Mouse (Mus musculus) retina, postnatal 7 days (tissue): ENCODE measurements around the gene Fgfr2.

ENCODE experiments used
- DNase-seq: peaks from one replicate; pipeline ENCODE4 v3.0.0-alpha.2; 2012; ENCODE audit warnings: low read depth, low spot score

The Fgfr2 gene

DNA sequence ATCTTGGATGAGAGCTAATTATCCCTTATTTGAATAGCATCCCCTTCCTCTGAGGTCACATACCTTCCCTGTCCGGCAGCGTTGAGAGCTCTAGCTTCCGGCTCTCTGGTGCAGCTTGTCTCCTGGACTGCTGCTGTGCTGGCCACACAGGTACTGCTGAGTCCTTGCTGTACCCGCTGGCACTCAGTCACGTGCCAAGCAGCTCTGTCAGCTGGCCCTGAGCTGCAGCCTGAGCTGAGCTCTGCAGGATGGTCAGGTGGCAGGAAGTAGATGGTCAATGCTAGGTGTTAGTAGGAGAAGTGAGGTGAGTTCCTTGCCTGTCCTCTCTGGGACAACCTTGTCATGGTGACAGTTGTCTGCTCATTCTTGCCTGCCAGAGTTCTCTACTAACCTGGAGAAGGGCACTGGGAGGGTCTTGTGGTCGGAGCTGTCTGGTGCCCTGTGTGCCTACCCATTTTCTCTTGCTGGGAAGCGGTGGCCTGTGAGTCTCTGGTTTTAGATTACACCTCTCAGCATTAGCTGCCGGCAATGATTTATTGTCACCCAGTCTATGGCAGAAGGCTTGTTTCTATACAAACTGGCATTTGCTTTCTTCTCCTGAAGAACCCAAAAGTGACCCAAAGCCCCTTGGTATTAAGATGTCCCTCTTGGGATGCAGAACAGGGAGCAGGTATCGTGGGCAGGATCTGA, 2402.4 kb downstream of the Fgfr2 start:
- DNase-seq, result no peak

DNA sequence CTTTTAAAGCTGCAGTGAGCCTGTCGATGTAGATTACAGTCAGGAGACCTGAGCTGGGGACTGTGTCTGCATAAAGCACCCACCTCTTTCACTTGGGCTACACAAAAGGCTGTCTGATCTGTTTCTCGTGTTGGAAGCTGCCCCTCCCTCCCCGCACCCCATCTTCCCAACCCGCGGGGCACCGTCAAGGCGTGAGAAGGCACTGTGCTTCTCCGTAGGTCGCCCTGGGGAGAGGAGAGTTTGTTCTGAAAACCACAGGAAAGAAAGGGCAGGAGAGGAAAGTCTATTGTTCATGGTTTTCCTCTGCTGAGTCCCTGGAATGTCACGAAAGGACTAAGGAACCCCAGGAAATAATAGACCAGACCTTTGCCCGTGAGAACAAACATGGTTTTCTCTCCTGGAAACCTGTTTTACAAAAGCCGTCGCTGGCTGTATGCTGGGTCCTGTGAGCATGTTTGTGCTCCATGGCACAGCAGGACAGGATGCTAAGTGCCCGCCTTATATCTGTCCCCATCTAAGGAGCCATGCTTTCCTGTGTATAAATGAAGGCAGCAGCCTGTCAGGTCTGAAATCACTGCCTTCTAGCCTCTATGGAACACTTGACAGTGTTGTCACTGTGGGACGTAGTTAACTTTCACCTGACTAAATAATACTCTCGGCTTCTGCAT, 2403.1 kb downstream of the Fgfr2 start:
- DNase-seq, result no peak

DNA sequence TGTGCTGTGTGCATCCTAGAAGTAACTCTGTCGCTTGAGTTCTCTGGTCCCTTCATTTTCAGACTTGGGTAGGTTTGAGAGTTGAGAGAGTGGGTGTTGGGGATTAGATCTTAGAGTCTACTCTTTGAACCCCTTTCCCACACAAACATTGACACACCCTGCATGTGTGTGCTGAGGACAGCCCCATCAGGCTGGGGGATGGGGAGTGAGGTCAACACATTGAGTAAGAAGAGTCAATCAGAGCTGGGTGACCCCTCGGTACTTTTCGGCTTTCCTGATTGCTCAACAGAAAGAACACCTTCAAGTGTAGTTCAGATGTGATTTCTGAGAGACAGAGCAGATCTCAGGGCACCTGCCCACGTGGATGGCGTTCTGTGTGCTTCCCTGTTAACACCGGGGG, 2406.2 kb downstream of the Fgfr2 start:
- DNase-seq, result no peak

DNA sequence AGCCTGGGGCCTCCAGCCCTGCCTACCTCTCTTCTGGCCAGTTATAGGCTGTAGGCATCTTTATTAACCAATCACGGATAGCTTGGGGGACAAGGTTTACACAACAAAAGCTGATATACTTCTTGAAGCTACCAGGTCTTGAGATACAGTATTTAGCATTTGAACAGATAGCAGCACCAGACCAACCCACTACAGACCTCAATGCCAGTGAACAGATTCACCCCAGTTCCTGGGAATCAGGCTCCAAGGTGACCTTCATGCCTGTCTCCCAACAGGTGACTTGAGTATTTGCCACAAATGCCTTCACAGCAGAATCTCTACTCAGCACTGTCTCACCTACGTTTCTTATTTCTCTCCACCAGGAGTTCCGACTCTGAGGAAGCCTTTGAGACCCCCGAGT, 2406.8 kb downstream of the Fgfr2 start:
- no peak for DNase-seq

DNA sequence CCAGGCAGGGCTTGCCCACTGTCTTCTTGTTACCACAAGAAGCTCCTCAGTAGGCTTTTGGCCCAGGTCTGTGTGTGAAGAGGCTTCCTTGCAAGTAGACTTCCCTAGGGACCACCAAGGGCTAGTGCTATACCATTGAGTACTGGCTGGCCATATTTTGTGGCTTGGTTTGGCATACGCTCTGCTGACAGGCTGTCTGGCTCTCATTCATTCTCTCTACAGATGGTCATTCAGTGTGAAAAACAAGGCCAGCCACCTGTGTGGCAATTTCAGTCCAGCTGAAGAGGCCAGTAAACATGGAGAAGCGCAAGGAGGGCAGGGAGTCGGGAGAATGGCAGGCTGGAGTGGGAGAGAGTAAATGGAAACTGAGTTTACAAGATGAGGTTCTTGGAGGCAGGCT, 2407.7 kb downstream of the Fgfr2 start:
- DNase-seq, result no peak

DNA sequence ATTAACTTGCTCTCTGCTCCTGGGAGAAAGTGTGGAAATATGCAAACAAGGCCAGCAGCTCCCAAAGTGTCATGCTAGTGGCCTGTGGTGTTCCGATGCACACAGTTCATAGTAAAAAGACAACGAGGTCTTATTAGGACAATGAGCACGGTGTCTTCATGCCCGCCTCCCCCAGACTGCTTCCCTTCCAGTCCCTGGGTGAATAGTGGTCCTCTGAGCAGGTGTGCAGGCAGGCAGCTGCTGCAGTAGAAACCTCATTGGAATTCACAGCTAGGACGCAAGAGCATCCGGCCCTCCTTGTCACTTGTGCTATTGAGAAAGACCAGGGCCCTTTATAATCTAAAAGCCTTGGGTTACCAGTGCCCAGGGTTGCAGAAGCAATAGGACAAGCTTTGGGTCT, 2409.8 kb downstream of the Fgfr2 start:
- DNase-seq, result no peak

DNA sequence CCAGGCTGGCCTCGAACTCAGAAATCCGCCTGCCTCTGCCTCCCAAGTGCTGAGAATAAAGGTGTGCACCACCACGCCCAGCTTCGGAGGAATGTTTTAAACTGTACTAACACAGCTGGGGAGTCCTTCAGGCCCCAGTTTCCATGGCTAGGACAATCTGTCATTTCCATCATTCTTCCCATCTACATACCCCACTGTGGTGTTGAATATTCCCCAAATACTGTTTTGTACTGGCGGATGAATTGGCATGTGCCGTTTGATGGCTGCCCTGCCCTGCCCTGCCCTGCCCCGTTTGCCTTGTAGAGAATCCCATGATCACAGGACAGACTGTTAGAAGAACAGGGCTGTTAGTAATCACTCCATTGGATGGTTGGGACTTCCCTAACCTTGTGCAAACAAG, 2411.3 kb downstream of the Fgfr2 start:
- DNase-seq, result no peak

DNA sequence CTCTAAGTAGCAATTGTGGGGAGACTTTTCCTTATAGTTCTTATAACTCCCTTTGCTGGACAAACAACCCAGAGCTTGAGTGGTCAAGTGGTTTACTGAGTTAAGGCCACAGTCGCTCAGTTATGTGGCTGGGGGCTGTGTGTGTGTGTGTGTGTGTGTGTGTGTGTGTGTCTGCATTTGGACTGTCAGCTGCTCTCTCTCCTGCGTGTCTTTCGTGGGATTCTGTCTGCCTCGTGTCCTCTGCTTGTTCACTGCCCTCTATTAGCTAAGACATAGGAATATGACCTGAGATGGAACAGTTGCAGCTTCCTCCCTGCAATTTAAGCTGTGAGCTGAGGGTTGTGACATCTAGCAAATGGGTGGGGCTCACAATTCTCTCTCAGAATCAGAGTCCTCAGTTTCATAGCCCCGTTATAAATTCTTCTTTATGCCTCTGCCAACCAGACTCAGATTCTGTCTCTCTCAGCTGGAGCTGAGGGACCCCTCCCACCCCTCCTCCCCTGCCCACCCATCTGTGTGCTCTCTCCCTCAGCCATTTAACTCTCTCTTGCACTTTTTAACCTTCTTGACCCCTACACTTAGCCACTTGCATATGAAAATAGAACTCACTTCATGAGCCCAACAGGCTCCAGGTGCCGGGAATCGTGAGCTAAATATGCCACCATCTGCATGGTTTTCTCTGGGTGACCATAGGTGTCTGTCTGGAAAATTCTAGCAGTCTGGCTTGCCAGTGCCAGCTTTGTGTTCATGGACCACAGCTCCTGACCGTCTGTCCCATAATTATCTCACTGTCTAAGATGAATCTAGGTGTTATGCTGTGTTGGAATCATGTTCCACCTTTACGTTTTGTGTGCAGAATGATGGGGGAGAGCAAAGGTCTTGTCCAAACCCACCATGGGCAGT, 2413.5 kb downstream of the Fgfr2 start:
- no peak for DNase-seq

DNA sequence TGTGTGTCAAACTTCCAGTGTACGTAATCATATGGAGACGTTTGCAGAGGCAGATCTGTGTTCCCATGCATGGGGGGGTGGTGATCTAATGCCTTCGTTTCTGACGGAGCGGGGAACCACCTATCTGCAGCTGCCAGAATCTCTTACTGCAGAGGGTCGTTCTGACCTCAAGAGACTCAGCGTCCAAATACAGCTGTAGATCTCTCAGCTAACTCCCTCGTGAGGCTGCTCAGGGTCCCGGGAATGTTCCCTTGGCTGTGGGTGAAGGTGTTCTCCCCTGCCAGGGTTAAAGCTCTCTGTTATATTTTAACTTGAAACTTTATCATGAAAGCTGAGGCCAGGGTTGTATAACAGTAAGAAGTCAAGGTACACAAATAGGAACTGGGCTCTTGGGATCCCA, 2414.2 kb downstream of the Fgfr2 start:
- DNase-seq, result no peak

DNA sequence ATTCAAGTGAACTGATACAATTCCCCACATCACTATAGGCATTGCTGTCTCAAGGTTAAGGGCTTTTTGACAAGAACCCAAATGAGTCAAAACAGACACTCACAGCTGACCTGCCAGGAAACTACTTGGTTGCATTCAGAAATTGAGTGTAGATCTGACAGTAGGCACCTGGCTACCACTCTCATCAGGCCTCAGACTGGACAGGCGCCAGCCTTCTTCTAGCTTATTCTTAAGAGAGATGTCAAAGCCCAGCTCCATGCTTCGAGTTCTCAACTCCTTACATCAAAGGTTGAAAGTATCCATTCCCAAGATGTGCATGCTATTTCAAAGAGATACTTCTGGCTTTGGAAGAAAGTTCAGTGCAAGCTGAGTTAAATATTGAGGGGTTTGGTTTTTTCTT, 2417.9 kb downstream of the Fgfr2 start:
- no peak for DNase-seq

DNA sequence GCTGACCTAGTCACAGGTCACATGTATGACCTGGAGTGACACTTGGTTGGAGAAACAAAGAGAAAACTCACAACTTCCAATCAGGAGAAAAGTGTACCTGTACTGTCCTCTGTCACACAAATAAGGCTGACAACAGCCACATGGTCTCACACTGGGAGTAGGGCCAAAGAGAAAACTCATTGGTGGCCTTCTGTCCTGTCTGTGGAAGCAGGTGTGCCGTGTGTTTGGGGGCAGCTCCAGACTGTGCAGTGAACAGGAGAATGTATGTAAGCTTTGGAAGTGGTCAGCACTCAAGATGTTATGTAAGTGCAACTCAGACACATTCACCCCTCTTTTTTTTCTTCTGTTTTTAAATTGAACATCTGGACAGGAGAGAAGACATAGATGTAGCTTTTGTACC, 2421.8 kb downstream of the Fgfr2 start:
- DNase-seq, result no peak

DNA sequence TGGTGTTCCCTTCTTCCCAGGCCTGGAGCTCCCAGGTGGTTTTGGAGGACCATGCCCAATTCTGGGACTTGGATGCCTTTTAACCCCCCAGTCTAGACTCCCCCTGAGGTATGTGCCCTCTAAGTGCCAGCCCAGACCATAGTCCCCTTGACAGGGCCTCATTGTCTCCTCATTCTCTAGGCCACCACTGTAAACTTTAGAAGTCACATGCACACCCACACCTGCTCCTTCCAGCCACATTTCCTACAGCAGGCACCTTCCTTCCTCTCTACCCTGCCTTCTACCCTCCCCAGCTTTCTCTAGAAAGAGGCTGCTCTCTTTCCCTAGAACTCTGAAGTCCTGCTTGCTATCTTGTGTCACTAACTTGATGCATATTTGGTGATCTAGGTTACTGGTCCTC, 2424.7 kb downstream of the Fgfr2 start:
- DNase-seq, result no peak

DNA sequence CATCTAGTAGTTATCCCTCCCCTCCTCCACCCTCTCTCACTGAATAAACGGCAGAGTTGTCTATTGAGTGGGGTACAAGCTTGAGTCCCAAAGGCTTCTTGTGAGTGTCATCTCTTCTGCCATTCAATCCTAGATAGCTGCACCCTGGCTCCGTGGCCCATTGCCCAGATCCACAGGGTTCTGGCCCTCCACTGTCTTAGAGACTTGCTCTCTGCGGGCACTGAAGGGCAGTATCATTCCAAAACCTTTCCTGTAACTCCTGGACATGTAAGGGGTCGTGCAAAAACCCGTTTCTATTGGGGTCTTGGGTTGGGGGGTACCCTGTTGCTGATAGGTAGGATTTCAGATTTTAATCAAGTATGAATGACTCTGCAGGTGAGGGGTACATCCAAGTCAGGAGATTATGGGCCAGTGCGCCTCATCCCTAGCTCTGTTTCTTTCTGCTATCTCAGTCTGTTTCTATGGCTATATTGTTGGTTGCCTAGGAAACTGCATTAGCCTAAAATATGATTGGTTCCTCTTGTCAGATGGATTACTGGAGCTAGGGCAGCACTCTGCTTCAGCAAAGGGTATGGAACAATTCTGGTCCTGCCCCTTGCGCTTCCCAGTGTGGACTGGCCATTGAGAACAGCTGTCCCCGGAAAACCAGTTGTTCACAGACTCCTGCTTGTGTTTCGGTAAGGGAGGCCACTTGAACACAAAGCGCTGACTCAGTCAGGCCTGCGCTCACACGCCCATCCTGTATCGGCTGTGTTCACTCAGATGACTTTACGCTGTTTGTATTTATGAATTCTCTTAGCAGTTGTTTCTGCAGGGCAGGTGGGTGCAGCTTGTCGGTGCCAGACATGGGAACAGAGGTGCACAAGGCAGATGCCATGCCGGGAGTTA, 2426.6 kb downstream of the Fgfr2 start:
- DNase-seq, result no peak

DNA sequence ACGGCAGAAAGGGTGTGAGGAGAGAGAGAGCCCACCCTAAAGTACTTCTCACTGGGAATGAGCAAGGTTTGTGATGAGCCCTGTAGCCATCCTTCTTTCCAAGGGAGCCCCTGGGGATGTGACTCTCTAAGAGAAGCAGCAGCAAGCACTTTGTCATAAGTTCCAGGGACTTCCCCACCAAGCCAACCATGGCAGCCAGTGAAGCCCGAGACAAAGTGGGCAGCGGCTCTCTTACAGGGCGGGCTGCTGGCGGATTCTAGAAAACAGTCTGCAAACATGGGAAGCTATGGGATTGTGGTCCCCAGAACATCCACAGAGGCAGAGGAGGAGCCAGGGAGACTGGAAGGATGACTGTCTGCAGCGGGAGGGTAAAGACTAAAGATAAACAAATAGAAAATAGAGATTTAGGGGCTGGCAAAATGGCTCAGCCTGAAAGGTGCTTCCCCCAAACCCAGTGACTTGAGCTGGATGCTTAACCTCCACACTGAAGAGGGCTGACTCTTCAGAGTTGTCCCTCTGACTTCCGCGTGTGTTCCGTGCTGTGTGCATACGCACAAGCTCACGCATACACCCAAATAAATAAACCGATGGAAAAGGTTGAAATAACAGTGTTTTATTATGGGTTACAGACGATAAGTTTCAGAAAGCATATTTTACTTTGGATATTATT, 2427.3 kb downstream of the Fgfr2 start:
- DNase-seq, result no peak

DNA sequence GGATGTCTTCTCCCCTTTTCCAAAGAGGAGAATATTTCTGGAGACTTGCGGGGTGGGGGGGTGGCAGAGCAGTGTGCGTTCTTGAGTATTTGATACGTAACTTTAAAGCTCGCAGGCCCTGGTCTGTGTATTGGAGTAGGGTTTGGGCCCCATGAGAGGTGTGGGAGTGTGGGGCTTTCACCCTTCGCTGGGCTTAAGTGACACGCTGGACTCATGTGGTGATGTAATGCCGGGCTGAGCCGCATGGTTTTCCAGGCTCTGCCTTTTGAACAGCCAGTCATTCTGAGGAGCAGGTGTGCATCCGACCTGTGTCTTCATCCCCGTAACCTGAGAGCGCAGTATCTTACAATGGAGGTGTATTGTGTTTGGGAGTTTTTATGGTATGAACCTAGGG, 2429.4 kb downstream of the Fgfr2 start:
- DNase-seq, result no peak

DNA sequence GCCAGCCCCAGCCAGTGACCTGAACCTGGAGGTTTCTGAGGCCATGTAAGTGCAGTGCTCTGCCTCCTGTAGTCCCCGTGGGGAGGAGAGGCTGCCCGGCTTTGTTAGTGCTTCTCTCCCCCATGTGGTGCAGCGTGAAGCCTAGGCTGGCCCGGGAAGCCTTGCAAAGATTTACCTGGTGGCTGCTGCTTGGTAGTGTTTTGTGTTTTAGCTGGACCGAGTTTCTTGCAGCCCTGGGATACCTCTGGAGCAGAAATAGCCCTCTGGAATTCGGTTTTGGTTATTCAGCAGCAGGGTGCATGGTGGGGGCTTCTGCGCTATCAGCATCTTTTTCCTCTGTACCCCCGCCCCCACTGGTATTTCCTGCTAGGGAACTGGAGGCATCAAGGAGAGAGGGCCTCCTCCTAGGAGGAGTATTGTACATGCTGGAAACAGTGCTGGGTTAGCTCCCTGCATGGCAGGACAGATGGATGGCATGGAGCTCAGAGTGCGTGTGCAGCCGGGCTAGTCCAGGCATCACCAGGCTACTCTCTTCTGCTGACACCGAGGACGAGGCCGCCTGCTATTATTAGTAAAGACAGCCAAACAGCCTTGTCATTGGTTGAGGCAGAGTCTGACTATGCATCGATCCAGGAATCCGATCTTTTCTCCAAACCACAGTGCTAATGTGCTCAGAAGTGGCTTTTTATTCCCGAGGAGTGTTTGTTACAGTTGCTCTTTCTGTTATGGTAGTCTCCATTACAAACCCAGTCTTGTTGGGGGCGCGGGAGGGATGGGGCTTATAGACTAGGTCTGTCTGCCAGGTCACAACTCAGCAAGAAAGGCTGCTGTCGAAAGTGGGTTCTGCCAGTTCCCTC, 2430.0 kb downstream of the Fgfr2 start:
- DNase-seq, result no peak

DNA sequence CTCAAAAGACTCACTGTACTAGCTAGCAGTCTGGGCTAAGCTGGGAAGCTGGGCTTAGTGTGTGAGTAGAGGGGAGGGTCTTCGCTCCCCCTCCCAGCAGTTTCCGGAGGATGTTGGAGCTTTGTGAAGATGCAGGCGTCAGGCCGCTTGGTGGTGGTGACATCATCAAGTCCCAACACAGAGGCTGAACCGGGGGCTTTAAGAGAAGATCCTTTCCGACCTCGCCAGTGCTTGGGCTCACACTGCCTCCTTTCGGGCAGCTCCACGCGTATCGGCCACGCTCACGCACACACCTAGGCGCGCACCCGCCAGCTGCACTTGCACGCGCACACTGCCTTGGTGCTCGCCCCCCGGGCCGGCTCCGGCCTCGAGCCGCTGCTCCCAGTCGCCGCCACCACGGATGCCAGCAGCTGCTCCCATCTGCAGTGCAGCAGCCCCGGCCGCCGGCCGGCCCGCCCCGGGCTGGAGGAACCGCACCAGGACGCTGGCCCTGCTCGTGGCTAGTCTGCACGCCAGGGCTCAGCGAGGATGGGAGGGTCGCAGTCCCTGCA, 2430.7 kb downstream of the Fgfr2 start:
- peak; percentile 63 for DNase-seq

DNA sequence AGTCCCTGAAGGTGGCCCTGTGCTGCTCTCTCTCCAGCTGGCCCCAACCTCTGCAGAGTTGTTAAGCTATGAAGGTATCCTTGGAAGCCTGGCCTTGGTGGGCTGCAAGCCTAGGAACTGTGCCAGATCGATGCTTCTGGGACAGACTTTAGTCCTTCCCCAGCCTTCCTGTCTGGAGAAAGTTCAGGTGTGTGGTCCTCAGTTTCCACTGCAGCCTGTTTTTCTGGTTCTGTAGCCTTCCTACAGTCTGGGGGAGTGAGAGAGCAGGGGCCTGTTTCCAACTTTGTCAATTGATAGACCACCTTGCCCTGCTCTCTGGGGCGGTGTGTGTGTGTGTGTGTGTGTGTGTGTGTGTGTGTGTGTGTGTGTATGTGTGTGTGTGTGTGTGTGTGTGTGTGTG, 2431.2 kb downstream of the Fgfr2 start:
- no peak for DNase-seq

DNA sequence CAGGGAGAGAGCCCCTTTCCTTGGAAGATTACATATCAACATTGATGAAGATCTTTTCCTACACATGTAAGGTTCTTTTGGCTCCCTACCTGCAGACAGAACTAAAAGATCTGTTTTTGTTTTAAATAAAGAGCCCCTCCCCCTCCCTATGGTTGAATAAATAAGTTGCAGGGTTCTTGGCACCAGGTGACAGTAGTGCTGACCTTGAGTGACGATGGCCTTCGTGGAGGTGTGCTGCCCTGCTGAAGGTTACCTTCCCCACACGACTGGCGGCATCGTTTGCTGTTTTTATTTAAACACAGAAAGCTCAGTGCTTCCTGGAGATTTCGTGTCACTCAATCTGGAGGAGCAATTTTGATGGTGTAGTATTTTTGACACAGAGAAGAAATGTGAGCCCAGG, 2432.3 kb downstream of the Fgfr2 start:
- no peak for DNase-seq

DNA sequence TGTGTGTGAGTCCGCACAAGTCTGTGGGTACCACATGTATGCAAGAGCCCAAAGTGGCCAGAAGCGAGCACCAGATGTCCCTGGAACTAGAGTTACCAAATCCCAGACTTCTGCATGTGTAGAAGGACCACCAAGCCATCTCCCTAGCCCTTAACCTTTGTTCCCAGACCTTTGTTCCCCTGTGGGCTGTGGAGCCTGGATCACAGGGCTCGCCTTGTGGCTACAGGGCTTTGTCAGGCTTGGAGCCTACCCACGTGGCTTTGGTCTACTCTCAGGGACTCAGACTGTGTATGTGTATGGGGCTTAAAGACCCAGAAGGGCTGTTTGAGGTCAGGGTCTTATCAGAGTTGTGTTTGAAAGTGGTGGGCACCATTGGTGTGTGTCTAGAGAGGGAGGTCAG, 2434.5 kb downstream of the Fgfr2 start:
- no peak for DNase-seq
